Mouse (Mus musculus) hindbrain, embryonic 14.5 days (tissue): ENCODE data around the gene Kcnt2. TPM values are rescaled to one million over a fixed set of nuclear protein-coding genes. Genes with fewer than 3 reads are reported as not detected.

Experiments
- ATAC-seq: fragments of 200-750 bp; cut with Nextera tagmentation; 2 replicates; pipeline ENCODE4 v1.8.0; 2017; ENCODE audit warnings: moderate number of reproducible peaks, mild to moderate bottlenecking, moderate TSS enrichment, moderate library complexity; ENCODE audit not compliant: low FRiP score
- DNase-seq: peaks from one replicate; pipeline ENCODE4 v3.0.0-alpha.2; 2015; ENCODE audit warnings: low spot score
- H3K27ac ChIP-seq: fragments of 300-500 bp; sonication (generic); 2 replicates; pipeline ENCODE4 v1.5.1; 2014; ENCODE audit warnings: mild to moderate bottlenecking, moderate library complexity
- H3K27me3 ChIP-seq: fragments of 300-500 bp; sonication (generic); 2 replicates; pipeline ENCODE4 v1.6.1; 2014; ENCODE audit warnings: mild to moderate bottlenecking, low read length, mixed read lengths; ENCODE audit not compliant: control insufficient read depth, insufficient read depth
- H3K36me3 ChIP-seq: fragments of 300-500 bp; sonication (generic); replicated peaks from 2 replicates; pipeline ENCODE4 v1.6.1; 2014; ENCODE audit not compliant: control insufficient read depth, insufficient read depth
- H3K4me1 ChIP-seq: fragments of 300-500 bp; sonication (generic); replicated peaks from 2 replicates; pipeline ENCODE4 v1.6.1; 2014; ENCODE audit warnings: antibody characterized with exemption, low read length, mixed read lengths; ENCODE audit not compliant: control insufficient read depth, insufficient read depth
- H3K4me2 ChIP-seq: fragments of 300-500 bp; sonication (generic); replicated peaks from 2 replicates; pipeline ENCODE4 v1.6.1; 2014; ENCODE audit warnings: mild to moderate bottlenecking, moderate library complexity
- H3K4me3 ChIP-seq: fragments of 300-500 bp; sonication (generic); replicated peaks from 2 replicates; pipeline ENCODE4 v1.5.1; 2014; ENCODE audit warnings: mild to moderate bottlenecking, low read length
- H3K9ac ChIP-seq: fragments of 300-500 bp; sonication (generic); 2 replicates; pipeline ENCODE4 v1.6.1; 2014
- H3K9me3 ChIP-seq: fragments of 300-500 bp; sonication (generic); 2 replicates; pipeline ENCODE4 v1.6.1; 2016; ENCODE audit warnings: low read length; ENCODE audit not compliant: control insufficient read depth
- WGBS: fragments of 180-500 bp; shearing (Covaris S2); extraction: QIAGEN DNeasy Blood & Tissue Kit; methylation state at CpG from one replicate; pipeline ENCODE4 v1.1.7; 2014; 5-methylcytosine and 5-hydroxymethylcytosine counted together
- polyA plus RNA-seq: library from polyadenylated mRNA; unstranded; fragments of >200 nt; fragmentation: Nextera tagmentation; extraction: Ambion mirVana; gene quantifications from 2 replicates; pipeline ENCODE4 v1.2.1, GENCODE M21; 2014

The Kcnt2 gene
- polyA plus RNA-seq, 1 experiment from 2014 or later: 3.8 TPM

GRCm38 (mm10) chr1:140451924-140452323, 206.0 kb downstream of the Kcnt2 start:
- no peak overlapping the region for H3K4me3 ChIP-seq
- H3K27ac ChIP-seq: no peak overlapping the region
- H3K9ac ChIP-seq: no peak overlapping the region
- no peak overlapping the region for H3K4me2 ChIP-seq
- no peaks in the 10 kb centered on the region for H3K4me1 ChIP-seq
- ATAC-seq (no peak), DNase-seq (peak; percentile 30)
- H3K27me3 ChIP-seq: no peaks in the 10 kb centered on the region
- H3K9me3 ChIP-seq: no peaks in the 10 kb centered on the region
- 56% methylated on average over 1 of the region's 1 CpGs for WGBS
- H3K36me3 ChIP-seq: no peaks in the 10 kb centered on the region

- Histone ChIP-seq H3K4me2 (no peak overlapping the region), H3K36me3 (no peaks in the 10 kb centered on the region), H3K9me3 (no peaks in the 10 kb centered on the region), H3K27me3 (no peaks in the 10 kb centered on the region), H3K27ac (no peak overlapping the region), H3K4me3 (no peak overlapping the region), H3K9ac (no peak overlapping the region), H3K4me1 (no peaks in the 10 kb centered on the region)
- ATAC-seq (no peak), DNase-seq (no peak)
- 84% methylated on average over 2 of the region's 2 CpGs for WGBS
Measured at GRCm38 (mm10) chr1:140455903-140456302, 209.9 kb downstream of the Kcnt2 start.

DNA sequence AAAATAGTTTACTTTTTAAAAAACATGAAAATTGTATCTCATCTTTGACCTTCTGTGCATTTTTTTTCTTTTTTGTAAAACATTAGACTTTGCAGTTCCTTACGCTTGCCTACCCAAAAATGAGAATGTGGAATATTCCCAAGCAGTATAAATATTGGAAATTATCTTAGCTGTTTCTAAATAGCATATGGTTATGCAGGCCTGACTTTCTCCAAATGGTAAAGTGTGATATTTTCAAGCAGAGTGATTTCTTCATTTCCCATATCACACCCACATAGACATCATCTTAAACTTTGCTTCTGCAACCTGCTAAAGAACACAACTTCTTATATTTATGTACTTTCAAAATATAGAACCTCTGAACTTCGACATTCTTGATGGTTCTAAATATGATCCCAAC, 210.9 kb downstream of the Kcnt2 start:
- no peak for DNase-seq
- Histone ChIP-seq H3K36me3 (no peaks in the 10 kb centered on the region), H3K27me3 (no peaks in the 10 kb centered on the region), H3K27ac (no peak overlapping the region), H3K4me3 (no peak overlapping the region), H3K4me2 (no peak overlapping the region), H3K4me1 (no peaks in the 10 kb centered on the region), H3K9ac (no peak overlapping the region), H3K9me3 (no peaks in the 10 kb centered on the region)
- 85% methylated on average over 2 of the region's 2 CpGs for WGBS
- ATAC-seq: no peak

- H3K4me1 ChIP-seq: no peaks in the 10 kb centered on the region
- WGBS: 78% methylated on average over 4 of the region's 4 CpGs
- H3K36me3 ChIP-seq: no peaks in the 10 kb centered on the region
- H3K27ac ChIP-seq: no peak overlapping the region
- H3K9me3 ChIP-seq: no peaks in the 10 kb centered on the region
- no peak overlapping the region for H3K9ac ChIP-seq
- DNase-seq: no peak
- no peak overlapping the region for H3K4me3 ChIP-seq
- no peak for ATAC-seq
- no peak overlapping the region for H3K4me2 ChIP-seq
- no peaks in the 10 kb centered on the region for H3K27me3 ChIP-seq
Measured at GRCm38 (mm10) chr1:140468315-140468714, 222.4 kb downstream of the Kcnt2 start.

- ATAC-seq (no peak), DNase-seq (no peak)
- H3K27ac ChIP-seq: no peak overlapping the region
- H3K4me1 ChIP-seq: no peaks in the 10 kb centered on the region
- H3K27me3 ChIP-seq: no peaks in the 10 kb centered on the region
- no peaks in the 10 kb centered on the region for H3K36me3 ChIP-seq
- H3K9ac ChIP-seq: no peak overlapping the region
- no peak overlapping the region for H3K4me3 ChIP-seq
- no peak overlapping the region for H3K4me2 ChIP-seq
- WGBS: 98% methylated on average over 1 of the region's 1 CpGs
- H3K9me3 ChIP-seq: no peaks in the 10 kb centered on the region
Measured at GRCm38 (mm10) chr1:140469586-140469985, 223.6 kb downstream of the Kcnt2 start.

DNA sequence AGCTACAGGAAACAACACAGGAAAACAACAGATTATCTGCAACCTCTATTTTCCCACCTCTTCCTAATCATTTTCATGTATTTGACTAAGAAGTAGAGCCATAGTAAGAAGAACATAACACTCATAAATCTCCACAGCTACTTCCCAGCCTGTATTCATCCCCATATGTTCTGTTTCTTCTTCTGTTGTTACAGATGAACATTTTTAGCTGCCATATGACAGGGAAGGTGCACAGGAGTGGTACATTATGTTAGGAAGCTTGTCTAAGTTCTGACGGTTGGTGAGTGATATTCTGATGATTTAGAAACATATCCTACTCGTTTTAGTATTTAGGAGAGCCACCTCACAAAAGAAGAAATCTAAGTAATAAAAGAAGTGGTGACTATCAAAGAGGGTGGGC, 231.0 kb downstream of the Kcnt2 start:
- H3K9me3 ChIP-seq: no peaks in the 10 kb centered on the region
- DNase-seq (no peak), ATAC-seq (no peak)
- H3K4me3 ChIP-seq: no peak overlapping the region
- no peaks in the 10 kb centered on the region for H3K36me3 ChIP-seq
- no peak overlapping the region for H3K4me2 ChIP-seq
- H3K4me1 ChIP-seq: no peaks in the 10 kb centered on the region
- no peak overlapping the region for H3K27ac ChIP-seq
- no peaks in the 10 kb centered on the region for H3K27me3 ChIP-seq
- H3K9ac ChIP-seq: no peak overlapping the region
- WGBS: 74% methylated on average over 2 of the region's 2 CpGs

GRCm38 (mm10) chr1:140484016-140484415, 238.1 kb downstream of the Kcnt2 start:
- no peak for DNase-seq
- Histone ChIP-seq H3K27ac (no peak overlapping the region), H3K9ac (no peak overlapping the region), H3K4me1 (no peaks in the 10 kb centered on the region), H3K27me3 (no peaks in the 10 kb centered on the region), H3K36me3 (no peaks in the 10 kb centered on the region), H3K4me3 (no peak overlapping the region), H3K9me3 (no peaks in the 10 kb centered on the region), H3K4me2 (no peak overlapping the region)
- 88% methylated on average over 1 of the region's 1 CpGs for WGBS
- no peak for ATAC-seq

DNA sequence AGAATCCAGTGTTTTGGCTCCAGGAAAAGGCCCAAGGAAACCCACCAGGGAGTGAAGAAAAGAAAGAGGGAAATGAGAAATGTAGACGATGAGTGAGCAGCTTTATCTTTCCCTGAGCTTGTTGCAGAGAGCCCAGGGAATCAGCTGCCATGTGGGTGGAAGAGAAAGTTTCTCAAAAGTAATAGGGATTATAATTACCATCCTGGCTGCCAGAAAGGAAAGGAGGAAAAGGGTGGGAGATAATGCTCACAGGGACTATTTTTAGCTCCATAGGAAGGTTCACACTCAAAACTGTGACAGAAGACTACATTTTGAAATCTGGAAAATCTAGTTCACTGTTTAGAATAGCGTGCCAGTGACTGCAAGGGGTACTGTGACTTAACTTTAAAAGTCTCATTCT, 243.9 kb downstream of the Kcnt2 start:
- WGBS: 81% methylated on average over 2 of the region's 2 CpGs
- no peak overlapping the region for H3K4me2 ChIP-seq
- DNase-seq (no peak), ATAC-seq (no peak)
- no peak overlapping the region for H3K27ac ChIP-seq
- no peaks in the 10 kb centered on the region for H3K4me1 ChIP-seq
- no peaks in the 10 kb centered on the region for H3K9me3 ChIP-seq
- H3K4me3 ChIP-seq: no peak overlapping the region
- no peaks in the 10 kb centered on the region for H3K36me3 ChIP-seq
- no peaks in the 10 kb centered on the region for H3K27me3 ChIP-seq
- H3K9ac ChIP-seq: no peak overlapping the region

- no peaks in the 10 kb centered on the region for H3K4me1 ChIP-seq
- H3K27me3 ChIP-seq: no peaks in the 10 kb centered on the region
- no peak overlapping the region for H3K9ac ChIP-seq
- H3K4me3 ChIP-seq: no peak overlapping the region
- DNase-seq: no peak
- no peak overlapping the region for H3K27ac ChIP-seq
- 87% methylated on average over 1 of the region's 1 CpGs for WGBS
- H3K4me2 ChIP-seq: no peak overlapping the region
- ATAC-seq: no peak
- no peaks in the 10 kb centered on the region for H3K36me3 ChIP-seq
- H3K9me3 ChIP-seq: no peaks in the 10 kb centered on the region
Measured at GRCm38 (mm10) chr1:140491406-140491805, 245.4 kb downstream of the Kcnt2 start.

- Histone ChIP-seq H3K4me2 (no peak overlapping the region), H3K9ac (no peak overlapping the region), H3K27ac (no peak overlapping the region), H3K9me3 (no peaks in the 10 kb centered on the region), H3K4me3 (no peak overlapping the region), H3K27me3 (no peaks in the 10 kb centered on the region), H3K4me1 (no peaks in the 10 kb centered on the region), H3K36me3 (no peaks in the 10 kb centered on the region)
- no peak for ATAC-seq
- 88% methylated on average over 2 of the region's 2 CpGs for WGBS
- DNase-seq: no peak
Measured at GRCm38 (mm10) chr1:140492237-140492636, 246.3 kb downstream of the Kcnt2 start.
